Mouse (Mus musculus) large intestine, adult 2 months (tissue): Measurements from ENCODE around the gene Fibcd1. TPM values are rescaled to one million over a fixed set of nuclear protein-coding genes. Genes with fewer than 3 reads are reported as not detected.
A peak's percentile ranks its signal among the peaks of the same experiment; 100 is the strongest.

Experiments used
- DNase-seq: peaks from one replicate; pipeline ENCODE4 v3.0.0-alpha.2; 2012; ENCODE audit warnings: low read depth, low spot score
- WGBS: fragments of 180-500 bp; shearing (Covaris S2); methylation state at CpG from one replicate; pipeline ENCODE4 v1.1.7; 2018; 5-methylcytosine and 5-hydroxymethylcytosine counted together
- polyA plus RNA-seq: library from polyadenylated mRNA; depleted of rRNA; stranded (reverse); fragments of >200 nt; gene quantifications from 2 replicates; pipeline ENCODE4 v1.2.3, GENCODE M21; 2012; rRNA removed

Gene Fibcd1
- polyA plus RNA-seq, 1 experiment = 0.45 TPM

GRCm38 (mm10) chr2:31785074-31785473 lies 60.7 kb downstream of the Fibcd1 start:
- WGBS = 11% methylated on average over 9 of the region's 9 CpGs
- DNase-seq = peak; percentile 72

- 73% methylated on average over 8 of the region's 8 CpGs for WGBS
- DNase-seq = no peak
Measured at GRCm38 (mm10) chr2:31782958-31783602, 62.7 kb downstream of the Fibcd1 start.

GRCm38 (mm10) chr2:31779258-31779657 lies 66.5 kb downstream of the Fibcd1 start:
- DNase-seq = no peak
- 91% methylated on average over 2 of the region's 2 CpGs for WGBS

DNA sequence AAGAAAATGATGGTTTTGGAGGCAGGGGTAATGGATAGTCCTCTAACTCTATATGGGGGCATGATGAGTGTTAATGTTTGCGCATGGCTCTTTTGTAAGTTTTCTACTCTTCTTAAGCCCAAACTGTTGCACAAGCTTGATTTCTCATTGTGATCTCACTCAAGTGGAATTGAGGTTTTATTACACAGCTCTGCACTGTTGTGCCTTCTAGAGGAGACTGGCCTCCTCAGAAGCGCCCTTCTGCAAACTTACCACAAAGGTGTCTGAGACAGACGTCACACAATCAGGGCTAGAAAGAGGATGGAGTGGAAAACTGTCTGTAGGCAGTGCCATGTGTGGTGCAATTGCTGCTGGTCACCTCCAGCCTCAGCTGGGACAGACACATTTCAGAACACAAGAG lies 69.3 kb downstream of the Fibcd1 start:
- no peak for DNase-seq
- WGBS = 84% methylated on average over 3 of the region's 3 CpGs

DNA sequence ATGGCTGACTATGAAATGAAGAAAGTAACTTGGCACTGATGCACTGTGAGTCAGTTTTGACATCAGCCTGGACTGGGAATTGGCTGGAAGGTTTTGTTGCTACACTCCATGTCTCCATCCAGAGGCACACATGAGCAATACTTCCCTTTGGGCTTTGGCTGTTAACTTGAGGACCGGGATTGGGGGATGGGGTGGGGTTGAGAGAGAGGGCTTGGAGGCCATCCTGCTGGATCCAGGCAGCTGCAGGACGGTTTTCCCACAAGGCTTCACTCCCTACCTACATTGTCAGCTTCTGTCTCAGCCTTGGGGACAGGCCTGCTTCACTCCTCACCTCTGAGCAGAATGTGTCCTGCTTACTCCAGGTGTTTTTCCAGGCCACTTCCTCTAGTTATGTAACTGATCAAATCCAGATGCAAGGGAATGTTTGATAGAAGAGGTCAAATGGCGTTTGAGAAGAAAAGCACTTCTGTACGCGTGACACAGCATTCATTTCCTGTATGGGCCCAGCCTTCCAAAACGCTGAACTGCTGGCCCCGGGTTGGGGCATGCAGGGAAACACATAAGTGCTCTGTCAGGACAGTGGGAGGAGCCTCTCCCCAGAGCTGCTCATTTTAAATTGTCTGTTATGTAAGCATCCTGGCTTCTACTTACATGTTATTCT lies 74.9 kb downstream of the Fibcd1 start:
- WGBS = under 1% methylated on average over 7 of the region's 7 CpGs
- DNase-seq = no peak

- 4% methylated on average over 6 of the region's 6 CpGs for WGBS
- no peak for DNase-seq
Measured at GRCm38 (mm10) chr2:31769631-31770111, 76.1 kb downstream of the Fibcd1 start.

DNA sequence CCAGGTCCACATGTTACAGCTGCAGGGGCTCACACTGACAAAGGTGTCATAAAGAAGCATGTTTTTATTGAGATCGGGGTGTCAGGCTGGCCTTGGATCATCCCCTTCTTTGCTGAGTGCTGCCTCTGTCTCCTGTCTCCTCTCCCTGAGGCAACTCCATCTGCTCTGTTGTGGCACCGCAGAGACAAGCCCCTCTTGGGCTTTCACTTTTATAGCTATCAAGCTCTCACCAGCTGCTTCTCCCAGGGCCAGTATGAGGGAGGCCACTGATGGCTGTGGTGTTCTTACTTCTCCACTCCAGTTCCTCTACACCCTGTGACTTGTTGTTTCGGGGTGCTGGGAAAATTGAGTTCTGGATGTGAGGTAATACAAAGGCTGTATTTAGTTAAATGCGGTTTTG lies 76.7 kb downstream of the Fibcd1 start:
- no peak for DNase-seq
- 15% methylated on average over 4 of the region's 4 CpGs for WGBS

DNA sequence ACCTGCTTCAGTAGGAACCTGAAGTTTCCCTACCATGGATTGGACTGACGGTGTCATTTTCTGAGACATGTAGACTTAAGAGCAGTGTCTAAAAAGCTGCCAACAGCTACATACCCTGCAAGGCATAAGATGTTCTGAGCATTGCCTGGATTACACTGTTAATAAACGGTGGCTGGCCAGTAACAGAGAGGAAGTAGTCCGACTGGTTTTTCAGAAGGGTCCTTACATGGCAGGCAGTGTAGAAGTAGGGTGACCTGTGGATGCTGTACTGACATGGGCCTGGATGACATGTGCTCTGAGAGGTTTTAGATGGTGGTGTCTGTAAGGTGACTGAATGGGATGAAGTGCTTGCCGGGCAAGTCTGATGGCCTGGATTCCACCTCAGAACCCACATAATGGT lies 78.0 kb downstream of the Fibcd1 start:
- WGBS = 46% methylated on average over 4 of the region's 4 CpGs
- no peak for DNase-seq

GRCm38 (mm10) chr2:31767104-31767503 lies 78.7 kb downstream of the Fibcd1 start:
- DNase-seq = no peak
- WGBS = 93% methylated on average over 6 of the region's 6 CpGs

Other genes with a start within 250 kb of the Fibcd1 start
- gene Prdm12, start 206.0 kb downstream of the Fibcd1 start, polyA plus RNA-seq = not detected in 2 replicates
- gene Exosc2, start 175.3 kb downstream of the Fibcd1 start, polyA plus RNA-seq = 12.5 and 15.4 TPM in 2 replicates
- 31.4 and 47.9 TPM in 2 replicates for gene Abl1, start 157.6 kb downstream of the Fibcd1 start, polyA plus RNA-seq
- gene Qrfp, start 35.4 kb downstream of the Fibcd1 start, polyA plus RNA-seq = 0.04 TPM in 1 of 2 replicates, not detected in the other
- 1.2 and 2.6 TPM in 2 replicates for gene Lamc3, start 41.3 kb upstream of the Fibcd1 start, polyA plus RNA-seq
- 0.58 and 0.87 TPM in 2 replicates for gene Aif1l, start 104.1 kb upstream of the Fibcd1 start, polyA plus RNA-seq
- 32.7 and 39.2 TPM in 2 replicates for gene Nup214, start 128.4 kb upstream of the Fibcd1 start, polyA plus RNA-seq
- gene Fam78a, start 238.9 kb upstream of the Fibcd1 start, polyA plus RNA-seq = 9.8 and 13.2 TPM in 2 replicates
- gene Plpp7, start 249.5 kb upstream of the Fibcd1 start, polyA plus RNA-seq = 1.8 and 2.1 TPM in 2 replicates